27 mouse cellular contexts compared by ENCODE assay signal in genomic region chr19:11037570-11037969, GRCm38 (mm10). TPM values are rescaled to one million over a fixed set of nuclear protein-coding genes. Genes with fewer than 3 reads are reported as not detected.
"Had no signal": no experiment of that assay in that cellular context is flagged by ENCODE, and none has a peak within 500 bp of the region (broad histone marks: within the 10 kb centered on the region; RNA-seq: fewer than 3 reads in every experiment).

No protein-coding gene starts in this region.

- H3K4me1 ChIP-seq: lung, embryonic 15.5 days; megakaryocyte, embryonic 14.5 days; midbrain, embryonic 13.5 days; midbrain, embryonic 15.5 days; neural tube, embryonic 12.5 days had no signal

- H3K36me3 ChIP-seq: lung, embryonic 15.5 days; midbrain, embryonic 13.5 days; midbrain, embryonic 15.5 days; neural tube, embryonic 12.5 days had no signal

- ATAC-seq: lung, postnatal 0 days; midbrain, embryonic 13.5 days; midbrain, embryonic 15.5 days had no signal

- H3K9me3 ChIP-seq: lung, embryonic 15.5 days; megakaryocyte, embryonic 14.5 days; midbrain, embryonic 13.5 days; midbrain, embryonic 15.5 days; neural tube, embryonic 12.5 days had no signal

- H3K27me3 ChIP-seq: lung, embryonic 15.5 days; megakaryocyte, embryonic 14.5 days; midbrain, embryonic 13.5 days; midbrain, embryonic 15.5 days; neural tube, embryonic 12.5 days had no signal

- DNase-seq: lung, adult 2 months; lung, postnatal 14 days; lung, postnatal 36 days; retina, postnatal 1 day; right cerebral cortex, adult 18-20 months; right cerebral cortex, postnatal 25 days; right cerebral cortex, postnatal 4 days; spleen, adult 18-20 months; thymus, adult 18-20 months; thymus, postnatal 14 days; thymus, postnatal 36 days had no signal

- H3K27ac ChIP-seq: lung, embryonic 15.5 days; macrophage; midbrain, embryonic 13.5 days; midbrain, embryonic 15.5 days; neural tube, embryonic 12.5 days had no signal

- H3K9ac ChIP-seq: lung, embryonic 15.5 days; midbrain, embryonic 13.5 days; midbrain, embryonic 15.5 days; neural tube, embryonic 12.5 days had no signal

- H3K4me3 ChIP-seq: lung, embryonic 15.5 days; megakaryocyte, embryonic 14.5 days; midbrain, embryonic 13.5 days; midbrain, embryonic 15.5 days; neural tube, embryonic 12.5 days had no signal

- H3K4me2 ChIP-seq: lung, embryonic 15.5 days; midbrain, embryonic 11.5 days; midbrain, embryonic 13.5 days; midbrain, embryonic 15.5 days; neural tube, embryonic 12.5 days had no signal

RNA-seq across cellular contexts. Expression of gene Ms4a18, which starts 19.7 kb away (rescaled TPM):
- total RNA-seq: megakaryocyte progenitor cell, adult 5-6 weeks; midbrain, postnatal 0 days; monocyte, adult 5-6 weeks; neutrophil, adult 5-6 weeks had no signal
- polyA plus RNA-seq: lung, adult 2 months; lung, embryonic 15.5 days; lung, postnatal 0 days; macrophage; midbrain, embryonic 11.5 days; midbrain, embryonic 13.5 days; midbrain, embryonic 15.5 days; midbrain, postnatal 0 days; neural tube, embryonic 12.5 days; neural tube, embryonic 14.5 days; stomach, embryonic 14.5 days; thymus, postnatal 0 days had no signal

RNA-seq across cellular contexts. Expression of gene Ms4a8a, which starts 43.3 kb away (rescaled TPM):
- total RNA-seq: midbrain, postnatal 0 days had no signal
- polyA plus RNA-seq: midbrain, embryonic 11.5 days; midbrain, embryonic 13.5 days; midbrain, embryonic 15.5 days; midbrain, postnatal 0 days; neural tube, embryonic 12.5 days; neural tube, embryonic 14.5 days had no signal

RNA-seq across cellular contexts. Expression of gene Ms4a15, which starts 44.5 kb away (rescaled TPM):
- total RNA-seq: megakaryocyte progenitor cell, adult 5-6 weeks; midbrain, postnatal 0 days; neutrophil, adult 5-6 weeks had no signal
- polyA plus RNA-seq: macrophage; midbrain, embryonic 11.5 days; midbrain, embryonic 13.5 days; midbrain, embryonic 15.5 days; neural tube, embryonic 12.5 days; neural tube, embryonic 14.5 days; stomach, embryonic 14.5 days; stomach, embryonic 16.5 days; thymus, postnatal 0 days had no signal
